Mouse (Mus musculus) myocyte (in vitro differentiated cells): Measurements from ENCODE around the gene N4bp2l2. TPM values are rescaled to one million over a fixed set of nuclear protein-coding genes. Genes with fewer than 3 reads are reported as not detected.

Experiments used
- H3K27me3 ChIP-seq: one replicate; pipeline ENCODE4 v1.6.1; 2011; ENCODE audit not compliant: control insufficient read depth, insufficient read depth, insufficient read length
- H3K36me3 ChIP-seq: one replicate; pipeline ENCODE4 v1.6.1; 2011; ENCODE audit not compliant: control insufficient read depth, insufficient read depth
- H3K4me2 ChIP-seq: one replicate; pipeline ENCODE4 v1.6.1; 2011; ENCODE audit warnings: low read depth, control low read depth
- H3K4me3 ChIP-seq: one replicate; pipeline ENCODE4 v1.5.1; 2011; ENCODE audit warnings: mild to moderate bottlenecking, control low read depth, moderate library complexity
- H3K79me2 ChIP-seq: one replicate; pipeline ENCODE4 v1.6.1; 2011; ENCODE audit not compliant: control insufficient read depth, insufficient read depth
- H3ac ChIP-seq: one replicate; pipeline ENCODE4 v1.6.1; 2011; ENCODE audit not compliant: control insufficient read depth, insufficient read length
- CEBPB ChIP-seq: IDR thresholded peaks from 2 replicates; pipeline ENCODE4 v1.6.1; 2011; ENCODE audit warnings: mild to moderate bottlenecking, moderate library complexity; ENCODE audit not compliant: poor library complexity, insufficient read depth, severe bottlenecking
- E2F4 ChIP-seq: IDR thresholded peaks from one replicate; pipeline ENCODE4 v1.6.1; 2011; ENCODE audit warnings: mild to moderate bottlenecking, control low read depth, moderate library complexity; ENCODE audit not compliant: insufficient read depth
- MAX ChIP-seq: IDR thresholded peaks from one replicate; pipeline ENCODE4 v1.6.1; 2011; ENCODE audit warnings: low read depth, mild to moderate bottlenecking, control low read depth
- MYOD1 ChIP-seq, 3 experiments: IDR thresholded peaks; one replicate each; pipeline ENCODE4 v1.6.1; 2011; ENCODE audit warnings: control low read depth in 2 of 3, low read depth in 2 of 3, mild to moderate bottlenecking in 2 of 3, moderate library complexity in 1 of 3; ENCODE audit not compliant: insufficient read length in 2 of 3, control insufficient read depth in 1 of 3
- MYOG ChIP-seq, 3 experiments: IDR thresholded peaks; one replicate each; pipeline ENCODE4 v1.6.1; 2011; ENCODE audit warnings: control low read depth in 2 of 3, low read depth in 2 of 3, mild to moderate bottlenecking in 2 of 3; ENCODE audit not compliant: insufficient read length in 2 of 3, control insufficient read depth in 1 of 3, insufficient read depth in 1 of 3
- POLR2A ChIP-seq: IDR thresholded peaks from one replicate; pipeline ENCODE4 v1.6.1; 2011; ENCODE audit warnings: low read depth, mild to moderate bottlenecking, control low read depth, moderate library complexity; ENCODE audit not compliant: insufficient read length
- POLR2AphosphoS2 ChIP-seq: IDR thresholded peaks from one replicate; pipeline ENCODE4 v1.6.1; 2011; ENCODE audit warnings: low read depth, control low read depth; ENCODE audit not compliant: insufficient read length
- REST ChIP-seq: IDR thresholded peaks from one replicate; pipeline ENCODE4 v1.6.1; 2011; ENCODE audit warnings: mild to moderate bottlenecking, control low read depth, moderate library complexity; ENCODE audit not compliant: insufficient read depth, insufficient read length
- SRF ChIP-seq: IDR thresholded peaks from one replicate; pipeline ENCODE4 v1.6.1; 2011; ENCODE audit warnings: low read depth; ENCODE audit not compliant: control insufficient read depth, insufficient read length
- TCF12 ChIP-seq: IDR thresholded peaks from one replicate; pipeline ENCODE4 v1.6.1; 2011; ENCODE audit warnings: mild to moderate bottlenecking, control low read depth; ENCODE audit not compliant: poor library complexity, insufficient read depth, severe bottlenecking
- TCF3 ChIP-seq: IDR thresholded peaks from one replicate; pipeline ENCODE4 v1.6.1; 2011; ENCODE audit warnings: low read depth, control low read depth; ENCODE audit not compliant: insufficient read length
- USF1 ChIP-seq: IDR thresholded peaks from one replicate; pipeline ENCODE4 v1.6.1; 2011; ENCODE audit warnings: low read depth, mild to moderate bottlenecking, control low read depth, moderate library complexity
- polyA plus RNA-seq: library from polyadenylated mRNA; unstranded; fragments of >200 nt; fragmentation: generic; extraction: Trizol; gene quantifications from one replicate; pipeline ENCODE4 v1.2.1, GENCODE M21; 2012; ENCODE audit warnings: missing spikeins

The N4bp2l2 gene
- polyA plus RNA-seq, 1 experiment = 21.6 TPM

DNA sequence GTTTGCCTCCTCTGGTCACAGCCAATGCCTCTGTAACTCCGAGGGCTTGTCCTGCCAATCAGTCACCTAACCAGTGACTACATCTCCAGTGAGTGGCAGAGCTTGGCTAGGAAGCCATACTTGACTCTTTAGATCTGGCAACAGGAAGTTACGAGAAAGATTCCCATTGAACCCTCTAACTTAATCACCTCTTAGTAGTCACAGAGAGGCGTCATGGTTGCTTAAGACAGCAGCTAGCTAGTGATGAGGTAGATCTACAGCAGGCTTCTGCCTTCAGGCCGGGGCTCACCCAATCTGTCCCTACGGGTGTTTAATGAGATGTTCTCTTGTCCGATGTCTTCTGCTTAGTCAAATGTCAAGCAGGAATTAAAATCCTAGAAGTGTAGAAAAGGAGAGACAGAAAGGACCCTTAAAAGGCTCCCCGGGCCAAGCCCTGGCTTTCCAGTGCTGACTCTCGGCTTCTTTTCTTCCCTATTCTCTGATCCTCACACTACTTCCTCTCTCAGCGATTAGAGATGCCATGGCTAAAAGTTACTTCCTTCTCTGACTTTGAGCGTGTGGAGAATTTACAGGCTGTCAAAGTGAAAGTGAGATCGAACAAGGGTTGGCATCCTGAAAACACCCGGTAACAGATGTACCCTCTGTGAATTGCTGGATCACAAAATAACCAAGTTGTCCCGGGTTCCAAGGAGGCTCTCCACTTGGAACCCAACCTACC, 73.6 kb downstream of the N4bp2l2 start:
- no peak for TF ChIP-seq MYOG (IDR thresholded peaks at IDR 0.05; ENCODE audit: control insufficient read depth in 1 of 3, insufficient read depth in 1 of 3, insufficient read length in 2 of 3, low read depth in 2 of 3)
- TF ChIP-seq SRF = no peak
- no peak for TF ChIP-seq MAX
- Histone ChIP-seq H3K4me3 (no peak overlapping the region), H3K4me2 (no peak overlapping the region)

DNA sequence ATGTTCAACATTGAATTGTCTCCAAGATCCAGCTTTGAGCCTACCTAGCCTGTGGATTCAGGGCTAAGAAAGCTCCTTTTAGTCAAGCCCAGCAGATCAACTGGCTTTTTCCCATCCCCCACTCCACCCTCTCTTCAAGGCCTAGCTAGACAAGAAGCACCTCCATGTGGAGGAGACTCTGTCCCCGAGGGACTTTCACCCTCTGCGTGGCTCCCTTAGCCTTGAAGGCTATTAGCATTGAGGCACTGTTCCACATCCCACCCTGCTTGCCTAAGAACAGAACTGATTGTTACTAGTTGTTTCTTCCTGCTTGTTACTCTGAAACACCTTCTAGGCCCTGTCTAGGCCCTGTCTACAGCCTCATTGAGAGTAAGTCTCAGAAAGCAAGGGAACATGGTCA, 76.0 kb downstream of the N4bp2l2 start:
- H3ac ChIP-seq = no peak overlapping the region
- no peaks in the 10 kb centered on the region for H3K36me3 ChIP-seq
- H3K4me3 ChIP-seq = no peak overlapping the region
- no peaks in the 10 kb centered on the region for H3K27me3 ChIP-seq
- H3K79me2 ChIP-seq = no peaks in the 10 kb centered on the region
- H3K4me2 ChIP-seq = no peak overlapping the region
- no peak for TF ChIP-seq REST
- no peak for TF ChIP-seq POLR2AphosphoS2
- no peak for TF ChIP-seq E2F4
- no peak for TF ChIP-seq POLR2A
- no peak for TF ChIP-seq MYOG (IDR thresholded peaks at IDR 0.05; ENCODE audit: control insufficient read depth in 1 of 3, insufficient read depth in 1 of 3, insufficient read length in 2 of 3, low read depth in 2 of 3)
- no peak for TF ChIP-seq TCF12
- no peak for TF ChIP-seq SRF

More for the DNA sequence above, 73.6 kb downstream of the N4bp2l2 start:
- Histone ChIP-seq H3K27me3 (no peaks in the 10 kb centered on the region), H3K79me2 (no peaks in the 10 kb centered on the region), H3ac (no peak overlapping the region), H3K36me3 (no peaks in the 10 kb centered on the region)

DNA sequence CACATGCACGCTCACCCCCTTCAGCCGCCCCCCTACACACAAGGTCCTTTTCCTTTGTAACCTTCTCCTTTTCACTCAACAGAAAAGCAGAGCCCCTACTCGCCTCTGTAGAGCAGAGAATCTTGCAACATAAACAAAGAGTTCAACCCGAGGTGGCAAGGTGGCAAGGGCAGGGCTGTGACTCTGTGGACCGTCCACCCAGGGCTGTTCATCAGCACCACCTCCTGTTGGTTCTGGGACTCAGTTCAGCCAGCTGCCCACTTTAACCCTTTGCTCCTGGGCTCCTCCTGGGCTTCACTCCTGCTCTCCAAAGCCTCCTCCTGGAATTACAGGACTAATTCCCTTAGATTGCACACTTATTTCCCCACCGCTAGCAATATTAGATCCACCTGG, 81.7 kb downstream of the N4bp2l2 start:
- Histone ChIP-seq H3K4me2 (no peak overlapping the region), H3ac (no peak overlapping the region), H3K79me2 (no peaks in the 10 kb centered on the region), H3K27me3 (no peaks in the 10 kb centered on the region), H3K4me3 (no peak overlapping the region), H3K36me3 (no peaks in the 10 kb centered on the region)
- TF ChIP-seq POLR2A = no peak
- no peak for TF ChIP-seq E2F4
- TF ChIP-seq MYOG (IDR thresholded peaks at IDR 0.05; ENCODE audit: control insufficient read depth in 1 of 3, insufficient read depth in 1 of 3, insufficient read length in 2 of 3, low read depth in 2 of 3) = peak in 1 of 3 experiments; percentile 3

DNA sequence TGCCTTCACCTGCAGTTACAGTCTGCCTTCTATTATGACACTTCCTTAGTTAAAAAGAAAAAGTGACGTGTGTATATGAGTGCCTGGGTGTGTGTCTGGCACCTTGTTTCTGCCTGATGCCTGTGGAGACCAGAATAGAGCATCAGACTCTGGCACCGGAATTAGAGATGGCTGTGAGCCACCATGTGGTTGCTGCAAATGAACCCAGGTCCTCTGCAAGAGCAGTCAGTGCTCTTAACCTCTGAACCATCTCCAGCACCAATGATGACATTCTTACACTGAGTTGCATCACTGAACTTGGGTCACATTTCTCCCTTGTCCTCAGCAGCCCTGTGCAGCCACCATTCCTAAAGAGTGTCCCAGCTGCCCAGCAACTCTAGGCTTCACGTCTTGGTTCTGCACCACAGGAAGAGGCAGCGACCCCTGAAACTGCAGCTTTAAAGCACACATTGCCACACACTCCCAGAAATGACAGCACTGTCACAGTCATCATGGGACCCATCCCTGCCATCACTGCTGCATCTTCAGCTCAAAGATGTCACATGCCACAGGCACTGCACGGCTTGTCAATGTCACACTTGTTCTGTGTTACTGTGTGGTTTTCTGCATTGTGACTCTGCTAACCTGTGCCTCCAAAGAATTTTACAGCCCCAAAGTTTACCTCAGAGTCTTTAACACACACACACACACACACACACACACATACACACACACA, 82.2 kb downstream of the N4bp2l2 start:
- Histone ChIP-seq H3K36me3 (no peaks in the 10 kb centered on the region), H3ac (no peak overlapping the region), H3K4me3 (no peak overlapping the region), H3K79me2 (no peaks in the 10 kb centered on the region), H3K27me3 (no peaks in the 10 kb centered on the region), H3K4me2 (peak overlapping the region; percentile 47)
- peak in 1 of 3 experiments; percentile 1 for TF ChIP-seq MYOG (IDR thresholded peaks at IDR 0.05; ENCODE audit: control insufficient read depth in 1 of 3, insufficient read depth in 1 of 3, insufficient read length in 2 of 3, low read depth in 2 of 3)
- no peak for TF ChIP-seq SRF
- TF ChIP-seq TCF3 = no peak
- TF ChIP-seq MYOD1 (IDR thresholded peaks at IDR 0.05; ENCODE audit: control insufficient read depth in 1 of 3, insufficient read length in 2 of 3, low read depth in 2 of 3) = peak in 1 of 3 experiments; percentile 1
- TF ChIP-seq POLR2AphosphoS2 = no peak
- TF ChIP-seq REST = no peak
- no peak for TF ChIP-seq USF1
- TF ChIP-seq CEBPB = peak; percentile 93
- peak; percentile 16 for TF ChIP-seq POLR2A
- no peak for TF ChIP-seq TCF12
- TF ChIP-seq E2F4 = no peak
- TF ChIP-seq MAX = no peak

DNA sequence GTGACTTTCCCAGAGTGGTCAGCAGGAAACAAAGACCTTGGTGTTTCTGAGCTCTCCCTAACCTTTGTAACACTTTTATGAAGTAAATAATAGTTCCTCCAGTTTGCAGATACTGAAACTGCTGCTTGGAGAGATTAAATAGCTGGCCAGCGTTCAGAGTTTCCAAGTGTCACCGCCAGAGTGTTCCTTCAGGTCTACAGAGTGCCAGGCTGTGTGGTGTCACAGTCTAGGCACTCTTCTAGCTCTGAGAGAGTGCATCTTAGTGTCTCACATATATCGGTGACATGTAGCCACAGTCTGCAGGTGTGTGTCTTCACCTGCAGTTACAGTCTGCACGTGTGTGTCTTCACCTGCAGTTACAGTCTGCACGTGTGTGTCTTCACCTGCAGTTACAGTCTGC, 82.8 kb downstream of the N4bp2l2 start:
- peak overlapping the region; percentile 1 for H3K4me2 ChIP-seq
- no peaks in the 10 kb centered on the region for H3K79me2 ChIP-seq
- H3K4me3 ChIP-seq = no peak overlapping the region
- H3ac ChIP-seq = no peak overlapping the region
- no peaks in the 10 kb centered on the region for H3K27me3 ChIP-seq
- TF ChIP-seq TCF3 (no peak), MYOG (IDR thresholded peaks at IDR 0.05; ENCODE audit: control insufficient read depth in 1 of 3, insufficient read depth in 1 of 3, insufficient read length in 2 of 3, low read depth in 2 of 3) (no peak), MAX (no peak), SRF (no peak), MYOD1 (IDR thresholded peaks at IDR 0.05; ENCODE audit: control insufficient read depth in 1 of 3, insufficient read length in 2 of 3, low read depth in 2 of 3) (no peak)
- no peaks in the 10 kb centered on the region for H3K36me3 ChIP-seq
